Mouse (Mus musculus) kidney, postnatal 14 days (tissue): ENCODE results near the gene Gm14781.
"Not testable (repeated sequence)": the region's sequence is repeated elsewhere in the genome, so short reads cannot be mapped to it uniquely, and the experiment has no call there.

Experiments used
- DNase-seq: peaks from one replicate; pipeline ENCODE4 v3.0.0; 2022; ENCODE audit warnings: mixed read lengths

The Gm14781 gene

DNA sequence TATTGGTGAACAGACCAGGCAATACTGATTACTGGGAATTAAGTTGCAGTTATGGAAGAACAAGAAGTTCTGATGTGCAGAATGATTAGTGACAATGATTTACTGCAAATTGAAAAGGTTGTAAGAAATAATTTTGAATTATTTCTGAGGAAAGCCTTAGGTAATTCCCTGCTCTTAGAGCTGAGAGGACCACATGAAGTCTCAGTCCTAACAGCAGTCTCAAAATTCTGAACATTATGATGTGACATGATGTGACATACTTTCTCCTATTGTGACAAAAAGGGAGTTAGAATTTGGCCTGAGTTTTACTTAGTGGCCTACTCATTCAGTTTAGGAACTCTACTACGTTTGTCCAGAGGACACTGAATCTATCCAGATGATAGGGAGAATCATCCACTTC, at the start of gene Gm14781:
Gene Gm14781, plus strand, starts transcription at position 301 of the 400 bp plus-strand sequence.
- DNase-seq, result not testable (repeated sequence)

DNA sequence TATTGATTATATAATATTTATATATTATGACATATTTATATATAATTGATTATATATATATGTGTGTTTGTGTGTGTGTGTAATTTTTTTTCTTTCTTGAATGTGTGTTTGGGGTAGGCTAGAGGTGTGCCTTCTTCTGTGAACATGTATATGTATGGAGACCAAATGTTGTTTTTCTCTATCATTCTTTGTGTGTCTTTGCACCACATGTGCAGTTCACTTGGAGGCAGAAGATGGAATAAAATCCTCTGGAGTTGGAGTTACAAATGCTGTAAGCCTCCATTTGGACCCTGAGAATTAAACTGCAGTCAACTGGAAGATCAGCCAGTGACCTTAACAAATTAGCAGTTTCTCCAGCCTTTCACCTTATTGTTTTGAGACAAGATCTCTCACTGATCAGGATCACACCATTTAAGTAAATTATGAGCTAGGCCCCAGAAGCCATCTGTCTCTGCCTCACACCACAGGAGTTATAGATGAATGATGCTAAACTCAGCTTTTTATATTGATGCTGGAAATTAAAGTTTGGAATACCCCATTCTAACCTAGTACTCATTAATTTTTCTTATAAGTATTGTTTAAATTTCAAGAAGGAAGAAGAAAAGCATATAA, 23.1 kb downstream of the Gm14781 start:
- DNase-seq, result not testable (repeated sequence)
